Mouse (Mus musculus): Measurements from ENCODE around the gene Fnbp1l.

Gene Fnbp1l

GRCm38 (mm10) chr3:122490574-122490973 is 128.9 kb downstream of the Fnbp1l start:
- no peak for DNase-seq

Measured in kidney, postnatal 25 days (tissue).